Mouse (Mus musculus) effector memory CD4-positive, alpha-beta T cell, adult 7 months (primary cell): Measurements from ENCODE around the gene 1110008L16Rik. TPM values are rescaled to one million over a fixed set of nuclear protein-coding genes. Genes with fewer than 3 reads are reported as not detected.

Experiments
- polyA plus RNA-seq: library from polyadenylated mRNA; unstranded; fragments of 100-300 nt; shearing (Covaris generic); gene quantifications from one replicate; pipeline ENCODE4 v1.2.1, GENCODE M21; 2017

1110008L16Rik gene
- polyA plus RNA-seq = 5.4 TPM

DNA sequence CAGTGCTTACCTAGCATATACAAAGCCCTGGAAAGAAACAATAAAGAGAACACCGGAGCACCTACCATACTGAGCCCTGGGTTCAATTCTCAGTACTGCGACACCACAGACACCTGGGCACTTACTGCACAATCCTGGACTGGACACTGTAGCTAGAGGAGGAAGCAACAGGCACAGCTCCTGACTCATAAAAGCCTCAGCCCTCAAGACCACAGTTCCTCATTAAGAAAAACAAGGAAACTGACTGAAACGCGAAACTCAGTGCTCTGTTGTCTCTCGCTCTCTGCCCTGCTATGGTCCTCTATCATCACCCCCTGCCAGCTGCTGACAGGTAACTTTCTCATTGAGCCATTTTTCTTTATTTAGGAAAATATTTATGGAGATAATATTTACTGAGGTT, at the start of gene 1110008L16Rik:
TSS of gene 1110008L16Rik (plus strand) at position 242 of the 400 bp plus-strand sequence.

DNA sequence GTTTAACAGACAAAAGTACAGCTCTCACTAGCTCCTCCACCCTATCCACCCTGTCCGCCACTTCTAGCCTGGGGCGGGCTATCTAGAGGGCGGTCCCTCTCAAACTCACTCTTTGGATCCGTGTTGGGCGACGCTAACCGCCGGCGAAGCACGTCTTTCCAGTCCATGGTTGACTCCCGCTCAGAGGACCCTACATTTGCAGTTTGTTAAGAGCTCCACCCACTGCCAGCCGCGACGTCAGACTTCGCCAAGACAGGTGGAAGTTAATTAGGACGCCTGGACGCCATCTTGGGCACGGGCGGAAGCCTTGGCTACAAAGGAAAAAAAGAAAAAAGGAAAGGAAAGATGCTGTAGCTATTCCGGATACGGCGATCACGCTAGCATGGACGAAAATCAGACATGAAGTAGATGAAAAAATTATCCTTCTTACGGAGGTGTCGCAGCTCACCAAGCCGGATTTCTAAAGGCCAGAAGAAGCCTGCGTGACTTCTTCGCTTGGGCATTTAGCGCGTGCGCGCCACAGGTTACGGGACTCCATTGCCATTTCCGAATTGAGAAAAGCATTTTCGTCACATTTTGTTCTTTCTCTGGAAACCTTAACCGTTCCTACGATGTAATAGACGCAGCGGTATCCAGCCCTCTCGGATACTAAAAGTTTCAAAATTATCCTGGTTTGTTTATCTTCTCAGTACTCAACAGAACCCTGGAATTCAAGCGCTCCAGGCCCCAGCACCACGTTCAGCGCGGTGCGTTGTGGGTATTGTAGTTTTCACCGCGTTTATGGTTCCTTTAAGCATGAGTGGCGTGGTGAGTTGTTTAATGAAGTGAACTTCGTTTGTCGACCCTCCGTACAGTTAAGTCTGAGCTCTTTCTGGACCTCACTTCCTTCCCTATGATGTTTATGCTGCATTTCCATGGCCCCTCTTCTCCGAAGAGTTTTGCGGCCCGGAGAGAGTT, 3.4 kb downstream of the 1110008L16Rik start, which contains the start of gene Ppp2r3c:
TSS of gene Ppp2r3c (minus strand) at position 514 of the 957 bp plus-strand sequence.

DNA sequence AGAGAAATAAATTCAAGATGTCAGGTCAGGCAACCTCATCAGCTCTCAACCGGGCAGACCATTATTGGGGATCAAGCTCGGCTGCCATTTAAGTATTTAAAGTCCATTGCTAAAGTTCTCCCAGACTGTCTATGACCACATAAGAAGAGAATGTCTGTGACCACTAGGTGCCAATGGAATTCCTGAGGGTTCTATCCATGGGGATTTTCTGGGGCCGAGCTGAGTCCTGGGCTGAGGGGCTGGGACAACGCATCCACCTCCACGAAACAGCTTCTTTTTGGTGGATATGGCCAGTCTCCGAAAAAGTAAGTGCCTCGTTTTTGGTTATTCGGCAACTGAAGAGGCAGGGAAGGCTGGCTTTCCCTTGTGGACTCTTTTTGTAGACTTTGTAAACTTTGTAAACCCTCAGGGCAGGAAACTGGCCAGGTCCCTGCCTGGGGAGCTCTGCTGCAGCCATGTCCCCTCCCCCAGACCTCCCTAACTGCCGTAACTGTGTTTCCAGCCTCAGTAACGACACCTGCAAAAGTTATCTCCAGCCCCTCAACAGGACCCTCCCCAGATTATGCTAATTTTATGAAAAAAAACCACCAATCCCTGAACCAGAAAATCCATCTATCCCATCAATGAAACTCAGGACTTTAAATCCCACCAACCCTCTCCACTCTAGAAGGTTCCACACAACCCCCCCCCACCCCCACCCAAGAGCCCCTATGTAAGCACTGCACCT, 84.8 kb downstream of the 1110008L16Rik start, which contains the start of gene Psma6:
TSS of gene Psma6 (plus strand) at position 200 of the 727 bp plus-strand sequence.

Other genes with a start within 250 kb of the 1110008L16Rik start
- 28.7 TPM for gene 2700097O09Rik, start 219.5 kb upstream of the 1110008L16Rik start, polyA plus RNA-seq
- gene Srp54a, start 219.3 kb upstream of the 1110008L16Rik start, polyA plus RNA-seq = 204 TPM
- 57.2 TPM for gene Fam177a, start 175.1 kb upstream of the 1110008L16Rik start, polyA plus RNA-seq
- gene Srp54b, start 144.5 kb upstream of the 1110008L16Rik start, polyA plus RNA-seq = 61.9 TPM
- gene 1700047I17Rik2, start 100.0 kb upstream of the 1110008L16Rik start, polyA plus RNA-seq = not detected
- 119 TPM for gene Srp54c, start 69.4 kb upstream of the 1110008L16Rik start, polyA plus RNA-seq
- 17.6 TPM for gene Ppp2r3c, start 3.4 kb downstream of the 1110008L16Rik start, polyA plus RNA-seq
- gene Psma6, start 84.6 kb downstream of the 1110008L16Rik start, polyA plus RNA-seq = 199 TPM
- gene Nfkbia, start 193.1 kb downstream of the 1110008L16Rik start, polyA plus RNA-seq = 3,639 TPM